Mouse (Mus musculus): ENCODE results near the gene Ppp4r4.
"Not testable (repeated sequence)": the region's sequence is repeated elsewhere in the genome, so short reads cannot be mapped to it uniquely, and the experiment has no call there.

The Ppp4r4 gene

DNA sequence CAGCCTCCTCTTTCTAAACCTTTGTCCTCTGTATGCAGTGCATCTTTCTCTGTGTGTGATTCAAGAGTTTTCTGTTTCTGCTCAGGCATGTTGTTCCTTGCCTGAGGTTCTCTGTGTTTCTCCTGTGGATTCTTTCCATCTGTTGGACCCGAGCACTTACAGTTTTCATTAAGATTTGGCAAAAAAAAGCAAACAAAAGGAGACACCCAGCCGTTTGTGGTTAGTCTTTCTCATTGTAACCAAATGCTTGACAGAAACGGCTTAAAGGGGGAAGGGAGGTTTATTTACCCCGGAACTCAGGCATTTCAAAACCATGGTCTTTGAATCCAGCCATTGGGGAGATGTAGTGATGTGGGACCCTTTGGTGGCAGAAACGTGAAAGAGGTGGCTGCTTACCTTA is 112.5 kb downstream of the Ppp4r4 start:
- DNase-seq: no peak

DNA sequence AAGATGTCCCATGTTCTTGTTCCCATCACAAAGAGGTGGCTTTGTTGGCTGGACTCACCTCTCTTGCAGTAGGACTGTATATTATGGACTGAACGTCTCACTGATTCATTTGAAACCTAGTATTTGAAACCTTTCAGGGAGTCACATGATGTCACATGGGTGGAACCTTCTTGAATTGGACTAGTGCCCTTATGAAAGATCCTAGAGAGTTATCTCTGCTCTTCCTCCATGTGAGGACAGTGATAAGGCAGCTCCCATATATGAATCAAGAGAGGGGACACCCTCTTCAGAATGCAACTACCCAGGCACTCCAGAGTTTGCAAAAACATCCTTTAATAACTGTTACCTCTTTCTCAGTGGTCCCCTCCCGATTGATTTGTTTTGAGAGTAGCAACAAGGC is 114.2 kb downstream of the Ppp4r4 start:
- no peak for DNase-seq

DNA sequence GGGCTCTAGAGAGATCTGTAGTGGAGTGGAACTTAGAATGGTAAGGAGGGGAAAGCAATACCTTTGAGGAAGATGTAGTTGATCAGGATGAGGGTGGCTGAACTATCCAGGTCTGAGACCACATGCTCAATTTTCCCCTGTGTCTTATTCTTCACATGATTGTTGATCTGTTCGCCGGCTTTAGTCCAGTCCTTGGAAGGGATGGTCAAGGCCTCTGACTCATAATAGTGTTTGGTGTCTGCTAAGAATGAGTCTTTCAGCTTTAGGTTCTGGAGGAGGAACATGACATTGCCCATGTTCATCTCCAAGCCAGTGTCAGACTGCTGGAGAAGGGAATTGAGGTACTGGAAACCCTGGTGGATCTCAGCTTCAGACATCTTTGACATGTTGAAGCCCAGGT is 121.8 kb downstream of the Ppp4r4 start:
- no peak for DNase-seq

DNA sequence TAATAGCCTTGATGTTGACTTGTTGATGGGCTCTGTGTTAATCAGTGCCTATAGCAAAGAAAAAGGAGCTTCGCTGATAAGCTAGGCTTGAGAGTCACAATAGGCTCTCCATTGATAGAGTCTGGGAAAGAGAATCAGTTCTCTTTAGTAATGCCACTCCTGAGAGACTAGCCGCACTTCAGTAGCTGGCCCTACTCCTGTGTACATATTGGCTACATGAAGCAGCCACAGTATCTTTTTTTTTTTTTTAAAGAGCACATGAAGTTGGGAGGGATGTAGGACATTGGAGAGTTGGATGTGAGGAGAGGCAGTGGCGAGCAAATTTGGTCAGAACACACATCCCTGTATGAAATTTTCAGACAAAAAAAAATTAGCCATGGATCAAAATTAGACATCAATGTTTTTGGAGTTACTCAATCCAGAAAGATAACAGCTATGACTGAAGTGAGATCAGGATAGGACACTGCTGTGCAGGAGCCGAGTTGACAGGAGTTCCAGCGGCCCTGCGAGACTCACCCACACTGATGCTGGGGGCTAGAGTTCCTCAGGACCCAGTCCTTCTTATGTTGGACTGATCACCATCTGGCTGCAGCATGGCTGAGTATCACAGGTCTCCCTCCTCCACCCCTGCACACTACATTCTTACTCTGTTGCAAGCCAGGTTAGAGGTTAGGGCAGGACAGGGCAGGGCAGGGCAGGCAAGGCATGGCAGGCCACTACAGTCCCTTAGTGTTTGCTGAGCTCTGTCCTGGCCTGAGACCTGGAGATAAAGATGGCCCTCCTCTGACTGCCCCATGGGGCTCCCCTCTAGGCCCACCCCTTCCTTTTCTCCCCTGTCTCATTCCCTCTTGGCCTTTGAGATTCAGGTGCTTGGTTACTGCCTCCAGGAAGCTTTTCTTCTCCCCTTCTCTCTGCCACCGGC is 123.3 kb downstream of the Ppp4r4 start:
- DNase-seq: no peak

DNA sequence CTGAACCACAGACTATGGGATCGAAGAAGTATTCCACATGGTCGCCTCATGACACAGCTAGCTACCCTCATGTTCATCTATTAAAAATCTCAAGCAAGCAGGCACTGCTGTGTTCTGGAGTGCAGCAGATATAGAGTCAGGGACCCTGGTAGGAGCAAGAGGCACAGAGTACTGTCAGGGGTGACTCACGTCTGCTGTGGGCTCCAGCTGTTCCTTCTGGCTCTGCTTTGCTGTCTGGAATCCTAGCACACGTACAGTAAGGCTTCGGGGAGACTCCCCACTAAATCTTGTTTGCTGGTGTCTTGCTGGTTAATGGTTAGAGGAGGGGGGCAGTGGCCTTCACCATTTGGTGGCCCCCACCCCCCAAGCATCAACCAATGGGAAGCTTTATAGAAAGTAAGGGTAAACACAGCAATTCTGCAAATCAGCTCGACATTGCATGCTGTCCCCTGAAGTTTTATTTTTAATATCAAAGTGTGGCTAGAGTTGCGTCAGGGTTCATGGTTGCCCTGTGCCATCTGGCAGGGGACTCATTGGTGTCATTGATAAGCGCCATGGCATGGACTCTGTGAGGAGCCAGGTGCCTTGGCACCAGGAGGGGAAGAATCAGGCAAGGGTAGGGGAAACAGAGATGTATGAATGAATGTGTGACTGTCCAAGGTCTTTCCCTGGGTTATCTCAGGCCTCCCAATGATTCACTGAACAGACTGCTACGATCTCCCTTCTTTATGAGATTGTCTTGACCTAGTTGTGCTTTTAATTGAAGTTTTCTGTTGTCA is 125.0 kb downstream of the Ppp4r4 start, which contains the start of gene Serpina6:
Gene Serpina6 (minus strand): TSS at position 365 of the 779 bp plus-strand sequence.
- DNase-seq: no peak

DNA sequence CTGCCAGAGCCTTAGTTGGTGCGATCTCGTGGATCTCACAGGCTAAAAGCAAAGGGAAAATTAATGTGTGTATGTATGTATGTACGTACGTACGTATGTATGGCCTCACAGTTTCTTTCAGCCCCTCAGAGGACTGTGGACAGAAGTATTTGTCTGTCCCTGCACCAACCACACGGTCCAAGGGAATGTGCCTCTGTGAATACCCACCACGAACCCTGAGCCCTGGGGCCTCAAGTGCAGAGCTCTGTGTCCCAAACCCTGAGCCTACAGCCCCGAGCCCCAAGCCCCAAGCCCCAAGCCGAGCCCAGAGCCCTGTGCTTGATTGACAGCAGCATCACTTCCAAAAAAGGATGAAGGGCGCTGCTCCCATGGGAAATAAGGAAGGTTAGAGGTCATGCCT is 125.9 kb downstream of the Ppp4r4 start:
- DNase-seq: no peak

DNA sequence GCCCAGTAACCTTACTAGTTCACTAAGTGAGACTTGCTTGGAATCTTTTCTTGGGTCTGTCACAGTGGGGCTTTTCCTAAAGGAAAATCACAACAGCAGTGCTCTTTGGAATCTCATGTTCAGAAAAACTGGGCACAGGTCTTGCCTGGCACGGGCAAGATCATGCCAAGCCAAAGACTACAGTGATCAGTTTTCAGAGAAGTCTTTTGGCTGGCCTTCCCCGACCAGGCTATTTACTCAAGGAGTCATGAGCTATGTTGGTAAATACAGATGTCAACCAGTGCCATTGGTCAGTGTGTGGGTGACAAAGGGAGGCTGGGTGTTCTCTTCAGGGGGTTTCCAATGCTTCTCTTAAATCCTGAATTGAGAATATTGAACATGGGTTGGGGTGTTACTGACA is 127.1 kb downstream of the Ppp4r4 start:
- DNase-seq: no peak

DNA sequence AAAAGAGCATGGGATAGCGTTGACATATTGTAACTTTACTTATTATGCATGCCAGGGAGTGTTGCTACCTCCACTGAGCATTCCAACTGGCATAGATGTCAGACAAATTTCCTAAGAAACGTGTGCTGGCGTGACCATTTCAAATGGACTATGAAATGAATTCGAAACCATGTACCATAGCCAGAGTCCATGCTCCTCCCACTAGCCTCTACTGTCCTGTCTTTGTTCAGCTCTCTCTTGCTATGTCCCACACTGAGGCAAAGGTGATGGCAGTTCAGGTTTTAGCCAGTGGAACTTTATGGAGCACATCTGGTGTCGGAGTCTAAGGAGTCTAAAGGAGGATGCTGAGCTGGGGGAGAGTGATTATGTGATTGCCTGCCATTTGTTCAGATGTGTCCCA is 128.0 kb downstream of the Ppp4r4 start:
- DNase-seq: no peak

DNA sequence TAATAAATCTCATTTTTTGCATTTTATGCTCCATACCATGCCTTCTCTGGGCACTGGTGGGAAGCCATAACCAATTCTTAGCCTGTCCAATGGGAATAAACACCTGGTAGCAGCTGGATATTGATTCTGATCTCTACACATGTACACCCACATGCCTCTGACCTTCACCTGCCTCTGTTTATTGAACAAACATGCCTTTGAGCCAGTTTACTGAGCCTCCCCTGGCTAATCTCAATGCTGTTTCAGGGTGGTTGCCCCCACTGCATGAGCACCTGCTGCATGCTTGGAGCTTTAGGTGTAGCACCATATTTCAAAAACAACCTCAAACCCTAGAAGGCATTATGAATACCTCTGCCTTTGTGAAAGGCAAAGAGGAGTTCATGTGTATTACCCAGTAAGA is 130.0 kb downstream of the Ppp4r4 start:
- not testable (repeated sequence) for DNase-seq

Measured in thymus, postnatal 4 days (tissue).